Mouse (Mus musculus) liver, embryonic 15.5 days (tissue): Measurements from ENCODE around the gene Slc25a34. TPM values are rescaled to one million over a fixed set of nuclear protein-coding genes. Genes with fewer than 3 reads are reported as not detected.

Source experiments
- ATAC-seq: fragments of 200-750 bp; cut with Nextera tagmentation; 2 replicates; pipeline ENCODE4 v1.8.0; 2017; ENCODE audit warnings: moderate number of reproducible peaks, mild to moderate bottlenecking, moderate library complexity; ENCODE audit not compliant: insufficient read depth
- H3K27ac ChIP-seq: fragments of 300-500 bp; sonication (generic); replicated peaks from 2 replicates; pipeline ENCODE4 v1.5.1; 2015; ENCODE audit warnings: mild to moderate bottlenecking, inconsistent platforms
- H3K27me3 ChIP-seq: fragments of 300-500 bp; sonication (generic); 2 replicates; pipeline ENCODE4 v1.6.1; 2015; ENCODE audit warnings: mild to moderate bottlenecking, inconsistent platforms
- H3K36me3 ChIP-seq: fragments of 300-500 bp; sonication (generic); replicated peaks from 2 replicates; pipeline ENCODE4 v1.6.1; 2015; ENCODE audit warnings: moderate library complexity, mild to moderate bottlenecking, inconsistent platforms
- H3K4me1 ChIP-seq: fragments of 300-500 bp; sonication (generic); replicated peaks from 2 replicates; pipeline ENCODE4 v1.6.1; 2015; ENCODE audit warnings: inconsistent platforms
- H3K4me2 ChIP-seq: fragments of 300-500 bp; sonication (generic); 2 replicates; pipeline ENCODE4 v1.6.1; 2015; ENCODE audit warnings: moderate library complexity, mild to moderate bottlenecking, inconsistent platforms
- H3K4me3 ChIP-seq: fragments of 300-500 bp; sonication (generic); replicated peaks from 2 replicates; pipeline ENCODE4 v1.5.1; 2015; ENCODE audit warnings: mild to moderate bottlenecking, inconsistent platforms
- H3K9ac ChIP-seq: fragments of 300-500 bp; sonication (generic); 2 replicates; pipeline ENCODE4 v1.6.1; 2015; ENCODE audit warnings: moderate library complexity, mild to moderate bottlenecking, inconsistent platforms
- H3K9me3 ChIP-seq: fragments of 300-500 bp; sonication (generic); replicated peaks from 2 replicates; pipeline ENCODE4 v1.6.1; 2016; ENCODE audit warnings: inconsistent platforms
- WGBS: fragments of 180-500 bp; shearing (Covaris S2); methylation state at CpG from one replicate; pipeline ENCODE4 v1.1.7; 2015; ENCODE audit warnings: mixed read lengths; ENCODE audit not compliant: insufficient replicate concordance; 5-methylcytosine and 5-hydroxymethylcytosine counted together
- polyA plus RNA-seq: library from polyadenylated mRNA; unstranded; fragments of >200 nt; fragmentation: Nextera tagmentation; extraction: Ambion mirVana; gene quantifications from 2 replicates; pipeline ENCODE4 v1.2.1, GENCODE M21; 2015

Gene Slc25a34
- polyA plus RNA-seq, 1 experiment from 2014 or later, result 0.07 TPM

GRCm38 (mm10) chr4:141599251-141600141 lies 24.1 kb downstream of the Slc25a34 start:
- Histone ChIP-seq H3K9ac (no peak overlapping the region), H3K9me3 (no peaks in the 10 kb centered on the region), H3K4me2 (peak overlapping the region; percentile 64), H3K4me1 (peaks cover 16% of the 10 kb centered on the region), H3K4me3 (peak overlapping the region; percentile 41), H3K27ac (no peak overlapping the region), H3K36me3 (no peaks in the 10 kb centered on the region), H3K27me3 (peaks cover 62% of the 10 kb centered on the region)
- WGBS, result 3% methylated on average over 52 of the region's 57 CpGs
- no peak for ATAC-seq

- WGBS, result 2% methylated on average over 9 of the region's 9 CpGs
- no peaks in the 10 kb centered on the region for H3K9me3 ChIP-seq
- H3K4me3 ChIP-seq, result peak overlapping the region; percentile 41
- no peak overlapping the region for H3K9ac ChIP-seq
- H3K27me3 ChIP-seq, result peaks cover 62% of the 10 kb centered on the region
- H3K36me3 ChIP-seq, result no peaks in the 10 kb centered on the region
- H3K4me2 ChIP-seq, result peak overlapping the region; percentile 64
- H3K4me1 ChIP-seq, result peaks cover 16% of the 10 kb centered on the region
- H3K27ac ChIP-seq, result no peak overlapping the region
- ATAC-seq, result no peak
Measured at GRCm38 (mm10) chr4:141598894-141599250, 24.7 kb downstream of the Slc25a34 start.

- Histone ChIP-seq H3K36me3 (no peaks in the 10 kb centered on the region), H3K27ac (no peak overlapping the region), H3K4me2 (peak overlapping the region; percentile 64), H3K4me1 (peaks cover 16% of the 10 kb centered on the region), H3K4me3 (peak overlapping the region; percentile 41), H3K9ac (no peak overlapping the region), H3K9me3 (no peaks in the 10 kb centered on the region), H3K27me3 (peaks cover 62% of the 10 kb centered on the region)
- no peak for ATAC-seq
- 5% methylated on average over 19 of the region's 19 CpGs for WGBS
Measured at GRCm38 (mm10) chr4:141598199-141598893, 25.3 kb downstream of the Slc25a34 start.

- Histone ChIP-seq H3K27ac (no peak overlapping the region), H3K9me3 (no peaks in the 10 kb centered on the region), H3K36me3 (no peaks in the 10 kb centered on the region), H3K4me2 (no peak overlapping the region), H3K4me3 (no peak overlapping the region), H3K27me3 (peaks cover 53% of the 10 kb centered on the region), H3K4me1 (peaks cover 16% of the 10 kb centered on the region), H3K9ac (no peak overlapping the region)
- no peak for ATAC-seq
- 60% methylated on average over 8 of the region's 8 CpGs for WGBS
Measured at GRCm38 (mm10) chr4:141596700-141597328, 26.8 kb downstream of the Slc25a34 start.

- Histone ChIP-seq H3K27me3 (peaks cover 42% of the 10 kb centered on the region), H3K4me3 (no peak overlapping the region), H3K9me3 (no peaks in the 10 kb centered on the region), H3K36me3 (no peaks in the 10 kb centered on the region), H3K4me2 (no peak overlapping the region), H3K9ac (no peak overlapping the region), H3K4me1 (peaks cover 16% of the 10 kb centered on the region), H3K27ac (no peak overlapping the region)
- 64% methylated on average over 9 of the region's 9 CpGs for WGBS
- ATAC-seq, result no peak
Measured at GRCm38 (mm10) chr4:141595605-141596268, 27.9 kb downstream of the Slc25a34 start.

- 76% methylated on average over 11 of the region's 11 CpGs for WGBS
- peaks cover 36% of the 10 kb centered on the region for H3K27me3 ChIP-seq
- no peak overlapping the region for H3K4me3 ChIP-seq
- no peaks in the 10 kb centered on the region for H3K36me3 ChIP-seq
- no peak overlapping the region for H3K9ac ChIP-seq
- no peaks in the 10 kb centered on the region for H3K9me3 ChIP-seq
- no peak overlapping the region for H3K27ac ChIP-seq
- H3K4me1 ChIP-seq, result peaks cover 16% of the 10 kb centered on the region
- no peak overlapping the region for H3K4me2 ChIP-seq
- no peak for ATAC-seq
Measured at GRCm38 (mm10) chr4:141595138-141595537, 28.5 kb downstream of the Slc25a34 start.

- Histone ChIP-seq H3K4me1 (no peaks in the 10 kb centered on the region), H3K27ac (no peak overlapping the region), H3K4me2 (no peak overlapping the region), H3K9me3 (no peaks in the 10 kb centered on the region), H3K27me3 (peaks cover under 1% of the 10 kb centered on the region; the same call in 1 of the 2 replicates), H3K4me3 (no peak overlapping the region), H3K9ac (no peak overlapping the region), H3K36me3 (no peaks in the 10 kb centered on the region)
- WGBS, result 12% methylated on average over 3 of the region's 3 CpGs
- ATAC-seq, result no peak
Measured at GRCm38 (mm10) chr4:141591547-141591946, 32.1 kb downstream of the Slc25a34 start.

- Histone ChIP-seq H3K9ac (no peak overlapping the region), H3K36me3 (no peaks in the 10 kb centered on the region), H3K27ac (no peak overlapping the region), H3K4me3 (no peak overlapping the region), H3K9me3 (no peaks in the 10 kb centered on the region), H3K27me3 (no peaks in the 10 kb centered on the region), H3K4me2 (no peak overlapping the region), H3K4me1 (peaks cover 2% of the 10 kb centered on the region; the same call in 1 of the 2 replicates)
- ATAC-seq, result no peak
- WGBS, result 71% methylated on average over 8 of the region's 8 CpGs
Measured at GRCm38 (mm10) chr4:141583919-141584318, 39.7 kb downstream of the Slc25a34 start.

GRCm38 (mm10) chr4:141581051-141581450 lies 42.6 kb downstream of the Slc25a34 start:
- no peak overlapping the region for H3K4me3 ChIP-seq
- ATAC-seq, result no peak
- 82% methylated on average over 13 of the region's 13 CpGs for WGBS
- no peak overlapping the region for H3K9ac ChIP-seq
- no peaks in the 10 kb centered on the region for H3K27me3 ChIP-seq
- no peak overlapping the region for H3K4me2 ChIP-seq
- H3K36me3 ChIP-seq, result no peaks in the 10 kb centered on the region
- H3K9me3 ChIP-seq, result no peaks in the 10 kb centered on the region
- no peak overlapping the region for H3K27ac ChIP-seq
- H3K4me1 ChIP-seq, result peaks cover 9% of the 10 kb centered on the region

GRCm38 (mm10) chr4:141578833-141579232 lies 44.8 kb downstream of the Slc25a34 start:
- H3K9me3 ChIP-seq, result no peaks in the 10 kb centered on the region
- no peak overlapping the region for H3K4me2 ChIP-seq
- ATAC-seq, result peak; percentile 67
- H3K9ac ChIP-seq, result no peak overlapping the region
- no peak overlapping the region for H3K4me3 ChIP-seq
- H3K4me1 ChIP-seq, result peaks cover 13% of the 10 kb centered on the region
- 8% methylated on average over 3 of the region's 3 CpGs for whole genome bisulfite sequencing
- no peak overlapping the region for H3K27ac ChIP-seq
- no peaks in the 10 kb centered on the region for H3K27me3 ChIP-seq
- H3K36me3 ChIP-seq, result no peaks in the 10 kb centered on the region
